Mouse (Mus musculus) monocyte, adult 2 months (primary cell): Measurements from ENCODE around the gene Itgb2.

Experiments used
- DNase-seq, 2 experiments: peaks; one replicate each; pipeline ENCODE4 v3.0.0; 2022; ENCODE audit warnings: low spot score in 2 of 2, low read depth in 1 of 2

Itgb2 gene

DNA sequence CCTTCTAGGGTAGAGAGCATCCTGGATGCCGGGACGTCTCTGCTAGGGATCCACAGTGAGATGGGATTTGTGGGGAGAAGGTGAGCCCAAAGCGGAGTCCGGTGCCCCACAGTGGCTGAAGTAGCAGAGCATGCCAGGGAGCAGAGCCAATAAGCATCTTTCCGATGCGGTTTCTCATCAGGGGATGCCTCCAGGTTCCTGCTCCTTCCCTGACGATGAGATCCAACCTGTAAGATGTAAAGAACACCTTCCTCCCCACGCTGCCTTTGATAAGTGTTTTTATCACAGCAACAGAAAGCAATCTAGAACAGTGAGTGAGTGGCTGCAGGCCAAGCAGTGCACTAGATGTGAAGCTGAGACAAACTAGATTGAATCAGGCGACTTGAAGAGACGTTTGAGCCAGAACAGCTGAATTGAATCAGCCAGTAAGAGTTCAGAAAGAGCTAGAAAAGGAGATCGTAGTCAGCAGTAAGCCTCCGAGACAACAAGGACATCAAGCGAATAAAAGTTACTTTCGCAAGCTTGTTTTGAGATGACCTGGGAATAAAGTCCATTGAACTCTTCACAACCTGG, 13.6 kb upstream of the Itgb2 start:
- no peak for DNase-seq

DNA sequence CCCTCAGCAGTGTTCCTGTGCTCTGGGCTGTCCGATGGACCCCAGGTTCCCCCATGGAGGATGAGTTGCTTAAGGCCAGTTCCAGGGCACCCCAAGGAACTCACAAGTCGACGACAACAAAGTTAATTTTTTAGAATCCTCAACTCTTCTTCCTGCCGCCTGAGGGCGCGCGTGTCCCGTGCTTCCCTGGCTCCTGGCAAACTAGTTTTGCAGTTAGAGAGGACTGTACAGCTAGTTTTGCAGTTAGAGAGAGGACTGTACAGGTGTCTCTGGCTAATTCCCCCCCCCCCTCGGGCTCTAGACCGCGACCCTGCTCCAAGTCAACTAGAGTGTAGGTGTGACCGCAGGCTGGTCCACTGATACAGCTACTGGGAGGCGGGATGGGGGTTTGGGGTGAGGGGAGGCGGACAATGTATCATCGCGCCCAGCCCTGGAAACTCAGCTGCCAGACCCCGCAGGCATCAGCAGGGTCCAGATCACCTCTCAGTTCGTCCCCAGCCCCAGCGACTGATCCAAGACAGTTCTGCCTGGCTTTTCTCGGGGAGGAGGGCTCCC, 12.9 kb upstream of the Itgb2 start:
- DNase-seq = peak in 1 of 2 experiments; percentile 64

GRCm38 (mm10) chr10:77517801-77518200, 12.3 kb upstream of the Itgb2 start:
- DNase-seq = no peak

DNA sequence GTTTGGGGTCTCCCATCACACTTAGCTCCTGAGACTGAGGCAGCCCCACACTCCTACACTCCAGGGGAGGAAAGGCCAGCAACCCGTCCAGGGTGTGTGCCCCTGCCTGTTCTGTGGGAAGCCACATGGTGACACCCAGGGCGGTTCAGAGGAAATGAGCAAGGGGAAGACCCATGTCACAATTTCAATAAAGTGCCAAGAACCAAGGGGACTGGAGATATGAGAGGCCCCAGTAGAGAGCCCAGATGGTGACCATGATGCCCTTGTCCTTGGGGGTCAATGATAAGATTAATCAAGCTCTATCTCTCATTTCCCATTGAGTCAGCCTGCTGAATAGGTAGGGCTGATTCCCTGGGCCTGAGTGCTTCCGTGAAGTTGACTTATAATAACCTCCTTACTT, 10.9 kb upstream of the Itgb2 start:
- DNase-seq = peak in 1 of 2 experiments; percentile 57

- DNase-seq = no peak
Observed at GRCm38 (mm10) chr10:77520497-77520896, 9.6 kb upstream of the Itgb2 start.

DNA sequence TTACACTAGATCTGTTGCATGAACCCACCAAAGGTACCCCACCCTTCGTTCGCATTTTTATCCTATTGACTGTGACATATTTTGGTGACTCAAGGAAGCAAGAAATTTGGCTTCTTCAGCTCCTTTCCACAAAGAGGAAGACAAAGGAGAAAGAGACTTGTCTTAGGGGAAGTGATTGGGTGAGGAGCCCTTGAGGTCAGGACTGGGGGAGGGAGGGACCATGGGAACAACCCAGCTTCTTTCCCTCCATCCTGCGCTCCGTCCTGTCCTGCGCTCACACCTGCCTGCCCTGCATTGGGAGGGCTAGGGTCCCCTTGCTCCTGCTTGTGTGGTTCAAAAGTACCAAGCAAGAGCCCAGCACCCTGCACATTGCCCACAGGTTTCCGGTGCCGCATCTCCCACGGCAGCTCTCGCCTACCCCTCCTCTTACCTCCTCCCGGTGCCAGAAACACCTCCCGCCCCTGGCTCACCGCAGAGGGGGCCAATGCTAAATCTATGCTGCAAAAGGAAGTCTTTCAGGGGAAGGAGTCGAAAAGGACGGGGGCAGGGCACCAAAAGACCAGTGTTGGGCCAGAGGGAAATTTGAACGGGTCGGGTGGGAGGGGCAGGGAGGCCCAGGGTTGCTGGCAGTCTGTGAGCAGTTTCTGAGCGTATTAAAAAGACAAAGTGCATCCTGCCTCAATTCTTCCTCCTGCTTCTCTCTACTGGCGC, 7.9 kb upstream of the Itgb2 start:
- DNase-seq = peak in 1 of 2 experiments; percentile 34

- DNase-seq = no peak
Observed at GRCm38 (mm10) chr10:77522746-77523145, 7.3 kb upstream of the Itgb2 start.

GRCm38 (mm10) chr10:77523321-77523720, 6.7 kb upstream of the Itgb2 start:
- DNase-seq = no peak

- no peak for DNase-seq
Observed at GRCm38 (mm10) chr10:77526488-77526887, 3.6 kb upstream of the Itgb2 start.

DNA sequence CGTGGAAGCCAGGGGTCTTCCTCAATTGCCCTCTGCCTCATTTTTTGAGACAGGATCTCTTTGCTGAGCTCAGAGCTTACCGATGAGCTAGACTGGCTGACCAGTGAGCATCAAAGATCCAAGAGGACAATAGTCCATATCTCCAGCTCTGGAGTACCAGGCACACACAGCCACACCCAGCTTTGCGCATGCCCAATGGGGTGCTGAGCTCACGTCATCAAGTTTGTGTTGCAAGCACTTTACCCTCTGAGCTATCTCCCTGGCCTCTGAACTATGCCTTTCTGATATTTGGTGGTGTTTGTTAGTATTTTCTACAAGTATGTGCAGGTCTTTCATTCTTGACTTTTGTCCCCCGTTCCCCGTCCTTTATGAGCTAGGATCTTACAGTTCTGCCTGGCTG, 1.4 kb upstream of the Itgb2 start:
- DNase-seq = no peak

- DNase-seq = no peak
Observed at GRCm38 (mm10) chr10:77531026-77532019, 1.3 kb downstream of the Itgb2 start.

DNA sequence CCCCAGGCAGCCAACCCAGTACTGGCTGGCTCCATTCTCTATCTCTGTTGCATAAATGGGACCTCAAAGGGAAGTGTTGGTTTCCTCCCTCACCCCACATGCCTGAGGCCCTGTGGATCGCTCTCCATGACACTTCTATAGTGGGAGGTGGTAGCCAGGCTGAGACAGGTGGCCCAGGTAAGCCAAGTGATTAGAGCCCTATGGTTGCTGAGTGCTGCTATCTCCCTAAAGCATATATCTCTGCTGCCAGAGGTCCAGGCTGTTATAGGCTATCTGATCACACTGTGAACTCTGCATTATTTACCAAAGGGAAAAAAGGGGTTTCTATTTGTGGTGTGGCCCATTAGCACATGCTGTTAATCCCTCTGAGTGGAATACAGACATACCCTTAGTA, 2.0 kb downstream of the Itgb2 start:
- no peak for DNase-seq

GRCm38 (mm10) chr10:77536727-77537126, 6.7 kb downstream of the Itgb2 start:
- peak in 1 of 2 experiments; percentile 74 for DNase-seq

- no peak for DNase-seq
Observed at GRCm38 (mm10) chr10:77537215-77538209, 7.5 kb downstream of the Itgb2 start.

DNA sequence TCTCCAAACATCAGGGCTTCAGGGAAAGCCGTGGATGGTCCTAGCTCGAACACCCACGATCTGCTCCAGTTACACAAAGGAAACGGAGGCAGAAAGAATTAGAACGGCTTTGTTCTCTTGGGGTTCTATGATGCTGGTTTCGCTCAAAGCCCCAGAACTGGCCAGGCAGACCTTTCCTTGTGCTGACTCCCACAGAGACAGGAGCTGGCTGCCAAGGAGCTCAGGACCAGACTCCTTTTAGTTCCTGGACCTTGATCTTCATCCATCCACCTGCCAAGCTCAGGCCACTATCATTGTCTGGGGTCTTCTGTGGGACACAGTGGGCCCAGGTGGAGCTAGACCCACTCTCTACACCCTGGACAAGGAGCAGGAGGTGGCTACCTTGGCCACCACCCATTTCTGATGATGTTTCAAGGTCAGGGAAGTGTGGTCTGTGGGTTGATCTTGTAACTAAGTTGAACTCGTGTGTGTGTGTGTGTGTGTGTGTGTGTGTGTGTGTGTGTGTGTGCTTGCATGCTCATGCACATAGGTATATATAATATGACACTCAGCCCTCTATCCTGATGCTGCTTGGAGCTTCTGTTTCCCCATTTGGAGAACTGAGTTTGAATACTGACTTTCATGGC, 9.4 kb downstream of the Itgb2 start:
- no peak for DNase-seq

DNA sequence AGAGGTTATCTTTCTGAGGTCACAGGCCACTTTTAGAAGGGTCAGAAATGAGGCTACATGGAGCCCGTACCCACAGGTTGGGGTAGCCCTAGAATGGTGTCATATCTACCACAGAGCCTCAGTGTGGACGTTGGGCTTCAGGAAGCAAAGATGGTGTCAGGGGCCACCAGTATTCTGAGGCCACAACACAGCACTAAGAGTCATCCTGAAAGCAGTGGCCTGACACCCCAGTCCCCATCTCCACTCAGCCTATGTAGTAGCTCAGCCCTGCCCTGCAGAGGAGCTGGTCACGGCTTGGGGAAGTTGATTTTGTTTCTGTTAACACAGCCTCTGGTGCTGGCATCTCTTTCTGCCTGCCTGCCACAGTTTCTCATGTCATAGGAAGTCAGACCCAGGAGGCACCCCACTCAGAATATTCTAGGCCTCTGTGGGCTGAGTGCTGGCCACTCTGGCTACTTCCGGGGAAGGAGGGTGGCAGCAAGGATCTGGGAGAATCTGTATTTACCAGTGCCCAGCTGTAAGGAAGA, 10.6 kb downstream of the Itgb2 start:
- peak; percentile 56 to 57 for DNase-seq

- no peak for DNase-seq
Observed at GRCm38 (mm10) chr10:77541864-77542666, 12.0 kb downstream of the Itgb2 start.

- no peak for DNase-seq
Observed at GRCm38 (mm10) chr10:77543226-77543625, 13.2 kb downstream of the Itgb2 start.

DNA sequence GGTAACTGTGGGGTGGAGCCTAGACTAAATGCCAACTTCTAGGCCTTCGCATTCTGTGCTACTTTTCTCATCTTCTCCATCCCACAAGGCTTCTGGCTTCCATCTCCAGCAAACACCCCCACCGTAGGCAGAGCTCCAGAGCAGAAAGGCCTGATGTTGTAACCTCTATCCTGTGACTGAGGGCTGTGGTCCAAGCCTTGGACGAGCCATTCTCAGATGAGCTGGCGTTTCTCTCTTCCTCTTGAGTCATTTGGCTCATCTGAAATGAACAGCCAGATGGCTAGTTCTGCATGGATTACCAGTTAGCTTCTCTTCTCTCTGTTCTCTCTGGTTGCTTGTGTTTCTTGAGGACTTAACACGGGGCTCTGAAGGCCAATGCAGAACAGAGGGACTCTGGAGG, 14.9 kb downstream of the Itgb2 start:
- DNase-seq = no peak
